Mouse (Mus musculus): ENCODE results near the gene Rfx4.

The Rfx4 gene

GRCm38 (mm10) chr10:84910194-84910593 is 154.3 kb downstream of the Rfx4 start:
- no peak for DNase-seq (ENCODE audit: low read depth)

- DNase-seq (ENCODE audit: low read depth): no peak
These were observed 155.0 kb downstream of the Rfx4 start for GRCm38 (mm10) chr10:84910758-84911384.

- no peak for DNase-seq (ENCODE audit: low read depth)
These were observed 157.3 kb downstream of the Rfx4 start for GRCm38 (mm10) chr10:84913148-84913547.

GRCm38 (mm10) chr10:84915476-84915875 is 159.6 kb downstream of the Rfx4 start:
- DNase-seq (ENCODE audit: low read depth): no peak

- peak; percentile 99 for DNase-seq (ENCODE audit: low read depth)
These were observed 161.2 kb downstream of the Rfx4 start, which contains the start of gene Ric8b for GRCm38 (mm10) chr10:84916810-84917730. Ric8b (plus strand) TSS chr10:84917616.

- peak; percentile 52 for DNase-seq (ENCODE audit: low read depth)
These were observed 161.9 kb downstream of the Rfx4 start for GRCm38 (mm10) chr10:84917731-84918095.

- DNase-seq (ENCODE audit: low read depth): no peak
These were observed 170.5 kb downstream of the Rfx4 start for GRCm38 (mm10) chr10:84926336-84926735.

GRCm38 (mm10) chr10:84926885-84927284 is 171.0 kb downstream of the Rfx4 start:
- no peak for DNase-seq (ENCODE audit: low read depth)

- no peak for DNase-seq (ENCODE audit: low read depth)
These were observed 172.6 kb downstream of the Rfx4 start for GRCm38 (mm10) chr10:84928465-84928864.

- DNase-seq (ENCODE audit: low read depth): no peak
These were observed 179.8 kb downstream of the Rfx4 start for GRCm38 (mm10) chr10:84935553-84936209.

- DNase-seq (ENCODE audit: low read depth): no peak
These were observed 181.1 kb downstream of the Rfx4 start for GRCm38 (mm10) chr10:84936832-84937515.

- no peak for DNase-seq (ENCODE audit: low read depth)
These were observed 182.4 kb downstream of the Rfx4 start for GRCm38 (mm10) chr10:84938094-84938820.

- no peak for DNase-seq (ENCODE audit: low read depth)
These were observed 183.0 kb downstream of the Rfx4 start for GRCm38 (mm10) chr10:84938886-84939285.

GRCm38 (mm10) chr10:84940356-84940755 is 184.5 kb downstream of the Rfx4 start:
- no peak for DNase-seq (ENCODE audit: low read depth)

GRCm38 (mm10) chr10:84945692-84946091 is 189.8 kb downstream of the Rfx4 start:
- no peak for DNase-seq (ENCODE audit: low read depth)

GRCm38 (mm10) chr10:84948970-84949683 is 193.3 kb downstream of the Rfx4 start:
- DNase-seq (ENCODE audit: low read depth): no peak

- no peak for DNase-seq (ENCODE audit: low read depth)
These were observed 193.8 kb downstream of the Rfx4 start for GRCm38 (mm10) chr10:84949684-84950010.

- DNase-seq (ENCODE audit: low read depth): no peak
These were observed 194.5 kb downstream of the Rfx4 start for GRCm38 (mm10) chr10:84950384-84950783.

GRCm38 (mm10) chr10:84954236-84954635 is 198.4 kb downstream of the Rfx4 start:
- DNase-seq (ENCODE audit: low read depth): no peak

Data from NIH3T3 (cell line).